Mouse (Mus musculus) embryonic facial prominence, embryonic 14.5 days (tissue): ENCODE data around the gene Abcd1. TPM values are rescaled to one million over a fixed set of nuclear protein-coding genes. Genes with fewer than 3 reads are reported as not detected.

ENCODE experiments used
- ATAC-seq: fragments of 200-750 bp; cut with Nextera tagmentation; 2 replicates; pipeline ENCODE4 v1.8.0; 2017; ENCODE audit warnings: low read depth, moderate number of reproducible peaks, moderate TSS enrichment
- DNase-seq: peaks from one replicate; pipeline ENCODE4 v3.0.0-alpha.2; 2015; ENCODE audit warnings: low spot score
- H3K27ac ChIP-seq: fragments of 300-500 bp; sonication (generic); replicated peaks from 2 replicates; pipeline ENCODE4 v1.5.1; 2014; ENCODE audit warnings: low read depth, mild to moderate bottlenecking, low read length, moderate library complexity
- H3K27me3 ChIP-seq: fragments of 300-500 bp; sonication (generic); replicated peaks from 2 replicates; pipeline ENCODE4 v1.6.1; 2014; ENCODE audit warnings: low read length; ENCODE audit not compliant: control insufficient read depth, insufficient read depth
- H3K36me3 ChIP-seq: fragments of 300-500 bp; sonication (generic); 2 replicates; pipeline ENCODE4 v1.6.1; 2014; ENCODE audit warnings: low read length, mixed read lengths; ENCODE audit not compliant: control insufficient read depth, insufficient read depth
- H3K4me1 ChIP-seq: fragments of 300-500 bp; sonication (generic); 2 replicates; pipeline ENCODE4 v1.6.1; 2014; ENCODE audit warnings: antibody characterized with exemption, low read length; ENCODE audit not compliant: control insufficient read depth, insufficient read depth
- H3K4me2 ChIP-seq: fragments of 300-500 bp; sonication (generic); 2 replicates; pipeline ENCODE4 v1.6.1; 2014; ENCODE audit warnings: low read depth, mild to moderate bottlenecking, low read length, moderate library complexity, mixed read lengths
- H3K4me3 ChIP-seq: fragments of 300-500 bp; sonication (generic); 2 replicates; pipeline ENCODE4 v1.5.1; 2014; ENCODE audit warnings: low read depth, mild to moderate bottlenecking, low read length
- H3K9ac ChIP-seq: fragments of 300-500 bp; sonication (generic); 2 replicates; pipeline ENCODE4 v1.6.1; 2014; ENCODE audit warnings: low read depth, mild to moderate bottlenecking, low read length, moderate library complexity, mixed read lengths
- H3K9me3 ChIP-seq: fragments of 300-500 bp; sonication (generic); 2 replicates; pipeline ENCODE4 v1.6.1; 2016; ENCODE audit warnings: low read length; ENCODE audit not compliant: control insufficient read depth
- WGBS: fragments of 180-500 bp; shearing (Covaris S2); extraction: QIAGEN DNeasy Blood & Tissue Kit; methylation state at CpG from one replicate; pipeline ENCODE4 v1.1.7; 2014; 5-methylcytosine and 5-hydroxymethylcytosine counted together
- polyA plus RNA-seq: library from polyadenylated mRNA; unstranded; fragments of >200 nt; fragmentation: Nextera tagmentation; extraction: Ambion mirVana; gene quantifications from 2 replicates; pipeline ENCODE4 v1.2.1, GENCODE M21; 2014

Gene Abcd1
- polyA plus RNA-seq, 1 experiment from 2014 or later, result 14.7 TPM

- Histone ChIP-seq H3K4me3 (peak overlapping the region; percentile 60), H3K27me3 (no peaks in the 10 kb centered on the region), H3K9ac (peak overlapping the region; percentile 74), H3K9me3 (no peaks in the 10 kb centered on the region), H3K27ac (peak overlapping the region; percentile 87), H3K36me3 (peaks cover 21% of the 10 kb centered on the region; the same call in 1 of the 2 replicates), H3K4me1 (no peaks in the 10 kb centered on the region), H3K4me2 (peak overlapping the region; percentile 59)
- WGBS, result 29% methylated on average over 16 of the region's 22 CpGs
- DNase-seq (no peak), ATAC-seq (peak; percentile 19; the same call in 1 of the 2 replicates)
These were observed 70.8 kb downstream of the Abcd1 start for GRCm38 (mm10) chrX:73787225-73787558.

Other genes with a start within 250 kb of the Abcd1 start
- 263 and 311 TPM in 2 replicates for gene Bgn, start 233.0 kb upstream of the Abcd1 start, polyA plus RNA-seq
- 0.80 and 1.3 TPM in 2 replicates for gene Atp2b3, start 213.5 kb upstream of the Abcd1 start, polyA plus RNA-seq
- gene Dusp9, start 77.2 kb upstream of the Abcd1 start, polyA plus RNA-seq, result 1.6 and 2.2 TPM in 2 replicates
- 16.6 and 19.9 TPM in 2 replicates for gene Pnck, start 56.5 kb upstream of the Abcd1 start, polyA plus RNA-seq
- 8.8 and 10.1 TPM in 2 replicates for gene Slc6a8, start 43.4 kb upstream of the Abcd1 start, polyA plus RNA-seq
- 240 and 244 TPM in 2 replicates for gene Bcap31, start 422 bp upstream of the Abcd1 start, polyA plus RNA-seq
- gene Plxnb3, start 40.5 kb downstream of the Abcd1 start, polyA plus RNA-seq, result 0.90 and 1.1 TPM in 2 replicates
- 54.6 and 63.2 TPM in 2 replicates for gene Srpk3, start 57.8 kb downstream of the Abcd1 start, polyA plus RNA-seq
- 193 and 211 TPM in 2 replicates for gene Idh3g, start 70.3 kb downstream of the Abcd1 start, polyA plus RNA-seq
- gene Ssr4, start 70.4 kb downstream of the Abcd1 start, polyA plus RNA-seq, result 259 and 277 TPM in 2 replicates
- 1.1 and 1.8 TPM in 2 replicates for gene Pdzd4, start 108.4 kb downstream of the Abcd1 start, polyA plus RNA-seq
- gene Avpr2, start 175.5 kb downstream of the Abcd1 start, polyA plus RNA-seq, result 0.14 TPM in 1 of 2 replicates, not detected in the other
- 9.7 and 10.2 TPM in 2 replicates for gene L1cam, start 179.5 kb downstream of the Abcd1 start, polyA plus RNA-seq
- 2.3 and 4.5 TPM in 2 replicates for gene Arhgap4, start 205.3 kb downstream of the Abcd1 start, polyA plus RNA-seq
- 102 and 110 TPM in 2 replicates for gene Naa10, start 205.3 kb downstream of the Abcd1 start, polyA plus RNA-seq
- gene Renbp, start 214.3 kb downstream of the Abcd1 start, polyA plus RNA-seq, result 36.1 and 38.1 TPM in 2 replicates
- 60.2 and 63.6 TPM in 2 replicates for gene Hcfc1, start 249.8 kb downstream of the Abcd1 start, polyA plus RNA-seq